Mouse (Mus musculus) B cell, adult 62 days (primary cell): ENCODE data around the gene Pklr. TPM values are rescaled to one million over a fixed set of nuclear protein-coding genes. Genes with fewer than 3 reads are reported as not detected.

Experiments
- total RNA-seq: library from RNA; stranded (reverse); gene quantifications from 4 replicates; pipeline ENCODE4 v1.2.4, GENCODE M21; 2023

Pklr gene
- total RNA-seq, result not detected in 4 replicates

DNA sequence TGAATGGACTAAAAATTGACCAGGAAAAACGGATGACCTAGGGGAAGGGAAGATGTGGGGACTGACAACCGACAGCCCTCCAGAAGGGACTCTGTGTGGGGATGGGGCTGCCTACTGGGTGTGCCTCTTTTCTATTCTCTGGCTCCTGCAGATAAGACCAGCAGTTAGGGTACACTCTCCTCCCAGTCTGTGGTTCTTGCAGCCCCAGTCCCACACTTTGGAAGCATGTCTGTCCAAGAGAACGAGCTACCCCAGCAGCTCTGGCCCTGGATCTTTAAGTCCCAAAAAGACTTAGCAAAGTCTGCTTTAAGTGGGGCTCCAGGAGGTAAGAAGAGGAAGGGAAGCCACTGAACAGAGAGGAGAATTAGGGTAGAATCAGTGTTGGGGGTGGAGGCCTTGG lies at the start of gene Pklr:
Gene Pklr, plus strand, starts transcription at position 185 of the 400 bp plus-strand sequence.

GRCm38 (mm10) chr3:89093175-89093574 lies 42.8 kb upstream of the Pklr start, which contains the start of gene Rusc1:
Gene Rusc1 (minus strand): TSS chr3:89093311.

DNA sequence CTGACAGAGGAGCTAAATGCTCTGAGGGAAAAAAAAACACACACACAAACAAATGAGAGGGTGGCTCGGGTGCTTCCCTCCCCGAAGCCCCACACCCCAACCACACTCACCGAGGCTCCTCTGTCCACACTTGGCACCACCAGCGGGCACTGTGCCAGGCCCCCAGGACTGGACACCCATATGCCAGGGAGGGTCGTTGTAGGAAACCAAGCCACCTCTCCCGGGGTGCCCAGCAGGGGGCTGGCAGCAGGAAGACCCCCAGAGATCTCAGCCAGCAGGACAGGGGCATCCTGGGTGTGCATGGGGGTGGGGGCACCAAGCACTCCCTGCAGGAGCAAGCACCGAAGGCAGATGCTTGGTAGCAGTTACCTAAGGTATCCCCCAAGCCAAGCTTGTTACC lies 35.1 kb upstream of the Pklr start, which contains the start of gene Gm43738:
Gene Gm43738, minus strand, starts transcription at position 289 of the 400 bp plus-strand sequence.

DNA sequence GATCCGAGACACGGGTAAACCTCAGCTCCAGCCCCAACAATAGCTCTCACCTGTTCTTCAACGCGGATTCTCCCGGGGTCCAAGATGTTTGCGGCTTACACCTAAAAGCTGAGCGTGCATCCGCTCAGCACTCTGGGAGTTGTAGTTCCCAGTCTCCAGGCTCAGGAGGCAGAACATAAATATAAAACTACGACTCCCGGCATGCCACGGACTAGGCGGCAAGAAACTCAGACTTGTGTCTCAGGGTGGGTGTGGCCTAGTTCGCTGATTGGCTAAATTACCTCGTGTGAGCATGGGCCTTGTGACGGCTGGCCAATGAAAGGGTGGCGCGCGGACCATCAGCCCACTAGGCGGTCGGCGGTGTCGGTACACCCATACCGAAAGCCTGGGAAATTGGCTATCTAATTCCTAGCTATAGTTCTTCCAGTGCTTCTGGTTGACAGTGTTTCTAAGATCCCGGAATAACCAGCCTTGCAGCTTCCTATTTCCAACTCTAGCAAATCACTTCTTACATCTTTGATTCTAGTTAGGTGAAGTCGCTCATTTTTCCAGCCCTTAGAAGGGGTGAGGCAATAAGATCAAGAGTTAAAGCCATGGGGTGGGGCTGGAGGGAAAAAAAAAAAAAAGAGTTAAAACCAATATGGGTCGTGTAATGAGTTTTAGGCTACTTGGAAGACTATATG lies 34.0 kb upstream of the Pklr start, which contains the start of gene Fdps:
Gene Fdps, minus strand, starts transcription at position 148 of the 683 bp plus-strand sequence.

GRCm38 (mm10) chr3:89159616-89160344 lies 23.8 kb downstream of the Pklr start, which contains the start of gene Hcn3:
Gene Hcn3 (minus strand): TSS chr3:89160196.

GRCm38 (mm10) chr3:89164506-89165267 lies 28.7 kb downstream of the Pklr start, which contains the start of gene Clk2:
Gene Clk2 (plus strand): TSS chr3:89164795.

GRCm38 (mm10) chr3:89177242-89178106 lies 41.5 kb downstream of the Pklr start, which contains the start of gene Scamp3:
Gene Scamp3 (plus strand): TSS chr3:89177473.

DNA sequence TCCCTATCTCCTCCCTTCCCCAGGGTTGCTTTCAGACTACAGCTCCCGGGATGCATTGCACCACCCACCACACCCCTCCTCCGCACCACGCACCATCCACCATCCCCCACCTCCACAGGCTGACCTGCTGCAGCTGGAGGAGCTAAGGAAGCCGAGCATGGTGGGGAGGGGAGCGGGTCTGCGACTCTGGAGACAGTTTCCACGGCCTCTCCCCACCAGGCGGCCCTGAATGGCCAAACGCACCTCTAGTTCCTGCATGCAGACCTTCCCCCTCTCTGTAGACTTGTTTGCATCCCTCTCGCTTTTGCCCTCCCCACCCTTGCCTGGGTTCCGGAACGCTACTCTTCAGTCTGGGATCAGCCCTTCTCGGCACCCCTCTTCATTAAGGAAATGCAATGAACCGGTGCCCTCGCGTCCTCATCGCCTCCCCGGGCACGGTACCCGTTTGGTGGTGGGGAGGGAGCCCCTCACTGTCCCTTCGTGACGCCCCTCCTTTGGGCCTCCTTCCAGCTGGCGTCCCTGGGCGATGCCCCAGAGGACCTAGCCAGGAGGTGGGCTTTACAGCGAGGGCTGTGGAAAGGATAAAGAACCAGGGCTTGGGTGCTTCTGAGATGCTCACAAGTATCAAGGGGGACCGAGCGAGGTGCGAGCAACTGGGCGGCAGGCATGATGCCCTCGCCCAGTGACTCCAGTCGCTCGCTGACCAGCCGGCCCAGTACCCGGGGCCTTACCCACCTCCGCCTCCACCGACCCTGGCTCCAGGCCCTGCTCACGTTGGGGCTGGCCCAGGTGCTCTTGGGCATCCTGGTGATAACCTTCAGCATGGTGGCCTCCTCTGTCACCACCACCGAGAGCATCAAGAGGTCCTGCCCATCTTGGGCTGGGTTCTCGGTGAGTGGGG lies 47.4 kb downstream of the Pklr start, which contains the start of gene Fam189b:
Gene Fam189b, plus strand, starts transcription at position 86 of the 901 bp plus-strand sequence.

Other genes starting within 250 kb of the Pklr start
- 14.8 to 15.3 TPM (median 15.0 TPM) in 4 replicates for gene Msto1, start 222.1 kb upstream of the Pklr start, total RNA-seq
- 93.7 to 103 TPM (median 97.8 TPM) in 4 replicates for gene Ash1l, start 185.5 kb upstream of the Pklr start, total RNA-seq
- gene Dap3, start 185.0 kb upstream of the Pklr start, total RNA-seq, result 78.6 to 91.7 TPM (median 88.6 TPM) in 4 replicates
- 53.5 to 67.5 TPM (median 58.6 TPM) in 4 replicates for gene Rusc1, start 42.8 kb upstream of the Pklr start, total RNA-seq
- not detected in 4 replicates for gene Gm43738, start 35.0 kb upstream of the Pklr start, total RNA-seq
- 17.6 to 21.4 TPM (median 20.3 TPM) in 4 replicates for gene Fdps, start 34.2 kb upstream of the Pklr start, total RNA-seq
- gene Hcn3, start 24.1 kb downstream of the Pklr start, total RNA-seq, result 2.2 to 5.3 TPM (median 5.1 TPM) in 4 replicates
- gene Clk2, start 28.7 kb downstream of the Pklr start, total RNA-seq, result 144 to 159 TPM (median 155 TPM) in 4 replicates
- 109 to 121 TPM (median 115 TPM) in 4 replicates for gene Scamp3, start 41.3 kb downstream of the Pklr start, total RNA-seq
- 12.9 to 24.4 TPM (median 20.3 TPM) in 4 replicates for gene Fam189b, start 47.0 kb downstream of the Pklr start, total RNA-seq
- 79.6 to 102 TPM (median 97.6 TPM) in 4 replicates for gene Gba, start 66.8 kb downstream of the Pklr start, total RNA-seq
- gene Thbs3, start 79.0 kb downstream of the Pklr start, total RNA-seq, result 8.6 to 13.2 TPM (median 9.9 TPM) in 4 replicates
- gene Mtx1, start 90.9 kb downstream of the Pklr start, total RNA-seq, result 227 to 250 TPM (median 239 TPM) in 4 replicates
- gene Muc1, start 92.9 kb downstream of the Pklr start, total RNA-seq, result 1.4 to 3.6 TPM (median 1.6 TPM) in 4 replicates
- gene Krtcap2, start 109.8 kb downstream of the Pklr start, total RNA-seq, result 88.4 to 116 TPM (median 101 TPM) in 4 replicates
- 2.1 to 5.6 TPM (median 3.3 TPM) in 4 replicates for gene Trim46, start 110.2 kb downstream of the Pklr start, total RNA-seq
- gene Dpm3, start 123.2 kb downstream of the Pklr start, total RNA-seq, result 64.0 to 79.9 TPM (median 68.1 TPM) in 4 replicates
- 140 to 170 TPM (median 145 TPM) in 4 replicates for gene Slc50a1, start 134.4 kb downstream of the Pklr start, total RNA-seq
- 1.0 to 1.8 TPM (median 1.1 TPM) in 4 replicates for gene Efna1, start 145.0 kb downstream of the Pklr start, total RNA-seq
- not detected in 4 replicates for gene Efna3, start 186.8 kb downstream of the Pklr start, total RNA-seq
- 0.36 TPM in 1 of 4 replicates, not detected in the others for gene Efna4, start 201.9 kb downstream of the Pklr start, total RNA-seq
- gene Adam15, start 213.9 kb downstream of the Pklr start, total RNA-seq, result 6.8 to 7.4 TPM (median 7.1 TPM) in 4 replicates
- 0.25 TPM in 1 of 4 replicates, not detected in the others for gene Dcst2, start 225.8 kb downstream of the Pklr start, total RNA-seq
- 0.31 to 0.33 TPM in 2 of 4 replicates, not detected in the others for gene Dcst1, start 229.1 kb downstream of the Pklr start, total RNA-seq